Mouse (Mus musculus): ENCODE results near the gene Ttll3. TPM values are rescaled to one million over a fixed set of nuclear protein-coding genes. Genes with fewer than 3 reads are reported as not detected.
A peak's percentile ranks its signal among the peaks of the same experiment; 100 is the strongest.

Gene Ttll3
- 4.8 and 7.3 TPM in 2 replicates for polyA plus RNA-seq (2015; fragmentation: Nextera tagmentation; extraction: Ambion mirVana)

DNA sequence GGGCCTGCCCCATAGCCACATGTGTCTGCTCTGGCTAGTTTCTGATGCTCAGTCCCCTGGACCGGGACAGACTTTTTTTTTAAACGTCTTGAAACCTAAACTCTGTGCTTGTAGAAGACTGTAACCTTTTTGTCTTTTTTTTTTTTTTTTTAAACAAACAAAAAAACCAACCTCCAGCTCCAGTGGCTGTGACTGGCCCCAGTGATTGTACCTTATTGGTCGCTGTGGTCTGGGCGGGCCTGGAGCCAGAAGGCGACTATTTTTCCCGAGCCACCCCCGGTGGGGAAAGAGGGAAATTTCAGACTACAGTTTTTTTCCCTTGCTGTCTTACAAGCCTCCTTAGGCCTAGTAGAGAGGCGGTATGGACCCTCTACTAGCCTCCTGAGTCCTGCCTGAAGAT lies at the start of gene Ttll3:
TSS of gene Ttll3 (plus strand) at position 301 of the 400 bp plus-strand sequence.
- no peak for ATAC-seq (ENCODE audit: low read depth)
- H3K27me3 ChIP-seq (ENCODE audit: control insufficient read depth, insufficient read depth, low read depth, low read length) = no peaks in the 10 kb centered on the region
- no peak within 1 kb of the TSS for H3K4me3 ChIP-seq (ENCODE audit: low read length)
- H3K27ac ChIP-seq (ENCODE audit: low read length) = no peak within 1 kb of the TSS
- no peaks in the 10 kb centered on the region for H3K9me3 ChIP-seq (ENCODE audit: control insufficient read depth, low read length)
- no peak within 1 kb of the TSS for H3K4me2 ChIP-seq (ENCODE audit: low read depth, low read length)
- H3K4me1 ChIP-seq (replicated peaks; ENCODE audit: control insufficient read depth, insufficient read depth, low read length) = peaks cover 4% of the 10 kb centered on the region
- H3K36me3 ChIP-seq (ENCODE audit: control insufficient read depth, insufficient read depth, low read length) = peaks cover 44% of the 10 kb centered on the region
- H3K9ac ChIP-seq (ENCODE audit: low read length) = no peak within 1 kb of the TSS
- 64% methylated on average over 8 of the region's 8 CpGs for WGBS

DNA sequence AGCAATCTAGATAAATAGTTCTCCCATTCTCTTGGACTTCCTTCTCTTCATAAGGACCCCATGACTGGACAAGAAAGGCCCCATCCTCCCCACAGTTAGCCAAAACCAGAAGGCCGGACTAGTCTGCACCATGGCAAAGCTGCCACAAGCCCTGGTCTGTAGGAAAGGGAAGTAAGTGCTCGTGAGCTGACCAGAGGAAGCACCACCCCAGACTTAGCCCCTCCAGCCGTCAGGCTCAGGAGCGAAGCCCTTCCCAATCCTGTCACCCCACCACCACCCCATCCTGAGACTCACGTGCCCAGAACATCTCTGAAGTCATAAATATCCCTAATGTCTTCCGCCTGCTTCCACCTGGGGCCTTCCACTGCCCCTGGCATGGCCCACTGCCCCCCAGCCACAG lies 47.5 kb upstream of the Ttll3 start:
- Histone ChIP-seq H3K4me1 (replicated peaks; ENCODE audit: control insufficient read depth, insufficient read depth, low read length) (peaks cover 33% of the 10 kb centered on the region), H3K9me3 (ENCODE audit: control insufficient read depth, low read length) (no peaks in the 10 kb centered on the region), H3K27me3 (ENCODE audit: control insufficient read depth, insufficient read depth, low read depth, low read length) (no peaks in the 10 kb centered on the region), H3K27ac (ENCODE audit: low read length) (peak overlapping the region; percentile 32; the same call in 1 of the 2 replicates), H3K36me3 (ENCODE audit: control insufficient read depth, insufficient read depth, low read length) (peaks cover 8% of the 10 kb centered on the region; the same call in 1 of the 2 replicates), H3K9ac (ENCODE audit: low read length) (peak overlapping the region; percentile 46), H3K4me3 (ENCODE audit: low read length) (no peak overlapping the region), H3K4me2 (ENCODE audit: low read depth, low read length) (peak overlapping the region; percentile 85; the same call in 1 of the 2 replicates)
- WGBS = 79% methylated on average over 6 of the region's 6 CpGs
- no peak for ATAC-seq (ENCODE audit: low read depth)

DNA sequence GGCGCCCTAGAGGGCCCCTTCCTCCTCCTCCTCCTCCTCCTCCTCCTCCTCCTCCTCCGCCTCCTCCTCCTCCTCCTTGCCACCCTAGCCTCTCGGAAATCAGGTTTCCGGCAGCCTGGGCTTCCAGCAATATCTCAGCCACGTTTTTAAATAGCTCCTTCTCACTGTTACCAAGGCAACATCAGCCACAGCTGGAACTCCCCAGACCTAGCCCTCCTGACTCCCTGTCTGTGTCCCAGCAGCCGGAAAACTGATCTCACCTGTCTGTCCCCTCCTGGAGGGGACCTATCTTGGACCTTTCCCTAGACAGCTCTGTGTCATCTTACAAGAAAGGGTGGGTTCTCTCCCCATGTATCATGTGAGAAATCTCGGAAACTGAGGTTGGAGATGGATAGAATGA lies 46.8 kb upstream of the Ttll3 start:
- ATAC-seq (ENCODE audit: low read depth) = no peak
- peaks cover 8% of the 10 kb centered on the region; the same call in 1 of the 2 replicates for H3K36me3 ChIP-seq (ENCODE audit: control insufficient read depth, insufficient read depth, low read length)

DNA sequence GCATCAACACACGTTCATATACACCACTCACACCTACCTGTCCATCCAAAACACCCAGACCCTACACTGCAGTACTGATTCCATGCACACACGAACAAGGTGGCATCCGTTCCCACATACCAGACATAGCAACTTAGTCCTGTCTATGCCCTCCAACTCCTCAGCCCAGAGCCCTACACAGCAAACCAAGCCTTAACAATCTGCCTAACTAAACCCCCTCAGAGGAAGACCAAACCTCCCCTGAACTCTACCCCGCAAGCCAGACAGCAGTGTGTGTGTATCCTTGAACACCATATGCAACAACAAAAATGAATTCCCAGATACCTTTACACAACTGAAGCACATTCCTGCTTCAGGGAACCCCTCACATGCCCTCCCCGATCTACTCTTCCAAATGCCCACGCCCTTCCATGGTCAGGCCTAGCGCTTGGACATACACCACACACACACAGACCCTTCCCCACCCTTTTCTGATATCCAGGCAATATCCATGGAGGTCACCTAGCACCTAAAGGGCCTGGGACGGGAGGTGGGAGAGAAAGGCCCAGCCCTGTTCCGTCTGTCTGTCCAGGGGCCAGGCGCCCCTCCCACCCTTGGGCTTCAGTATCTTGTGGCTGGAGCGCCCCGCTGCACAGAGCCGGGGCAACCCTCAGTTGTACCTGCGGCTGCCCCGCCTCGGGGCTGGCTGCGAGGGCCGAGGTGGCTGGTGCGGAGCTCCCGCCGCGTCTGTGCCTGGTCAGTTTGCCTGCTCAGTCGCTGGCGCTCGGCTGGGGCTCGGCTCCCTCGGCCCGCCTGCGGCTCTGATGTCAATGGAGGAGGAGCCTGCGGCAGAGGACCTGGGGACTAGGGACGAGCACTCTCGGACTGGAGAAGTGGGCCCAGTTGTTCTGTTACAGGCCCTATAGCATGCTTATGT lies 45.6 kb upstream of the Ttll3 start, which contains the start of gene Camk1:
TSS of gene Camk1 (minus strand) at position 808 of the 916 bp plus-strand sequence.
- peak; percentile 94 for ATAC-seq (ENCODE audit: low read depth)
- Histone ChIP-seq H3K4me3 (ENCODE audit: low read length) (peak within 1 kb of the TSS; percentile 83), H3K9me3 (ENCODE audit: control insufficient read depth, low read length) (no peaks in the 10 kb centered on the region), H3K27me3 (ENCODE audit: control insufficient read depth, insufficient read depth, low read depth, low read length) (no peaks in the 10 kb centered on the region), H3K36me3 (ENCODE audit: control insufficient read depth, insufficient read depth, low read length) (peaks cover 2% of the 10 kb centered on the region; the same call in 1 of the 2 replicates), H3K27ac (ENCODE audit: low read length) (peak within 1 kb of the TSS; percentile 66), H3K9ac (ENCODE audit: low read length) (peak within 1 kb of the TSS; percentile 97), H3K4me1 (replicated peaks; ENCODE audit: control insufficient read depth, insufficient read depth, low read length) (peaks cover 27% of the 10 kb centered on the region), H3K4me2 (ENCODE audit: low read depth, low read length) (peak within 1 kb of the TSS; percentile 85)
- 9% methylated on average over 32 of the region's 32 CpGs for WGBS

More for the DNA sequence above, 46.8 kb upstream of the Ttll3 start:
- H3K4me3 ChIP-seq (ENCODE audit: low read length) = peak overlapping the region; percentile 83; the same call in 1 of the 2 replicates
- H3K9ac ChIP-seq (ENCODE audit: low read length) = no peak overlapping the region
- no peaks in the 10 kb centered on the region for H3K9me3 ChIP-seq (ENCODE audit: control insufficient read depth, low read length)
- peaks cover 29% of the 10 kb centered on the region for H3K4me1 ChIP-seq (replicated peaks; ENCODE audit: control insufficient read depth, insufficient read depth, low read length)
- peak overlapping the region; percentile 85 for H3K4me2 ChIP-seq (ENCODE audit: low read depth, low read length)
- WGBS = 17% methylated on average over 4 of the region's 7 CpGs
- no peak overlapping the region for H3K27ac ChIP-seq (ENCODE audit: low read length)
- no peaks in the 10 kb centered on the region for H3K27me3 ChIP-seq (ENCODE audit: control insufficient read depth, insufficient read depth, low read depth, low read length)

DNA sequence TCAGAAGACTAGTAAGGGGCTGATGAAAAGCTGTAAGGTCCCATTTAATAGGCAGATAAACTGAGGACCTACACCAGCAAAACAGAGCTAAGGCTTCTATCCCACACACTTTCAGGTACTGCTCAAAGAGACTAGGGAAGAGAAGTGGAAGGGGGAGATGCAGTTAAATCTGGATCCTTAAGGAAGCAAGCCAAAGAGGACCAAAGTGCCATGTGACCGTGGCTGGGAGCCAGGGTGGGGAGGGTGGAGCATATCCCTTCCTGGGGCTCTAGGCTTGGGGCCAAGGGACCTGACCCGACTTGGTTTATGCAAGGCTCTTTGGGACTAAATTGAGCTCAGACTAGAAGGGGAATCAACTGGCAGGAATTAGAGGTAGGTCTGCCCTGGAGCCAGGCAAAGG lies 44.7 kb upstream of the Ttll3 start:
- peak overlapping the region; percentile 66 for H3K27ac ChIP-seq (ENCODE audit: low read length)
- peak overlapping the region; percentile 97 for H3K9ac ChIP-seq (ENCODE audit: low read length)
- peaks cover 27% of the 10 kb centered on the region for H3K4me1 ChIP-seq (replicated peaks; ENCODE audit: control insufficient read depth, insufficient read depth, low read length)
- no peaks in the 10 kb centered on the region for H3K27me3 ChIP-seq (ENCODE audit: control insufficient read depth, insufficient read depth, low read depth, low read length)
- H3K4me2 ChIP-seq (ENCODE audit: low read depth, low read length) = peak overlapping the region; percentile 85
- peak; percentile 76 for ATAC-seq (ENCODE audit: low read depth)
- no peak overlapping the region for H3K4me3 ChIP-seq (ENCODE audit: low read length)
- H3K9me3 ChIP-seq (ENCODE audit: control insufficient read depth, low read length) = no peaks in the 10 kb centered on the region
- 12% methylated on average over 2 of the region's 2 CpGs for WGBS
- no peaks in the 10 kb centered on the region; the same call in 1 of the 2 replicates for H3K36me3 ChIP-seq (ENCODE audit: control insufficient read depth, insufficient read depth, low read length)

DNA sequence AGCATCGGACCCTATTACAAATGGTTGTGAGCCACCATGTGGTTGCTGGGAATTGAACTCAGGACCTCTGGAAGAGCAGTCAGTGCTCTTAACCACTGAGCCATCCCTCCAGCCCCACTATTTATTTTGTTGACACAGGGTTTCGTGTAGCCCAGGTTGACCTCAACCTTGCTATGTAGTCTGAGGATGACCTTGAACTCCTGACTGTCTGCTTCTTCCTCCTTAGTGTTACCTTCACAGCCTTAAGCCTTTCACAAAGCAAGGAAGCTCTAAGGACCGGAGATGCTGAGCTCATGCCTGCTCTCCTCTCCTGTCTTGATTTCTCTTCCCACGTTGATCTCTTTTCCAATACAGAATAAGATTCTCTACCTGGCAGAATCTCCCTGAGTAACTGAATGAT lies 42.2 kb upstream of the Ttll3 start:
- 65% methylated on average over 4 of the region's 4 CpGs for WGBS
- Histone ChIP-seq H3K36me3 (ENCODE audit: control insufficient read depth, insufficient read depth, low read length) (no peaks in the 10 kb centered on the region), H3K4me2 (ENCODE audit: low read depth, low read length) (no peak overlapping the region), H3K9me3 (ENCODE audit: control insufficient read depth, low read length) (no peaks in the 10 kb centered on the region), H3K9ac (ENCODE audit: low read length) (no peak overlapping the region), H3K27me3 (ENCODE audit: control insufficient read depth, insufficient read depth, low read depth, low read length) (no peaks in the 10 kb centered on the region), H3K27ac (ENCODE audit: low read length) (no peak overlapping the region), H3K4me1 (replicated peaks; ENCODE audit: control insufficient read depth, insufficient read depth, low read length) (peaks cover 24% of the 10 kb centered on the region), H3K4me3 (ENCODE audit: low read length) (no peak overlapping the region)
- no peak for ATAC-seq (ENCODE audit: low read depth)

DNA sequence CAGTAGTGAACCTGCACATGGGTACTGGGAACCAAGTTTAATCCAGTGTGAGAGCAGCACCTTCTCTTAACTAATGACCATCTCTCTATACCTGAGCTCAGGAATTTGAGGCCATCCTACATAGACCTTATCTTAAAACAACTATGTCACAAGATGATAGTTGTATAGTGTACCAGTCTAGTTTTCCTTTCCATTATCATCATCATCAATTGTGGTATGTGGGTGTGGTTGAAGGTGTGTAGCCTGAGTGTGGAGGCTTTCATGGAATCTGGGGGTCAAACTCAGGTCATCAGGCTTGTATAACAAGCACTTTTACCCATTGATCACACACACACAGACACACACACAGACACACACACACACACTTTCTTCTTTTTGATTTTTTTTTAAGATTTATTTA lies 38.5 kb upstream of the Ttll3 start:
- Histone ChIP-seq H3K4me1 (replicated peaks; ENCODE audit: control insufficient read depth, insufficient read depth, low read length) (no peaks in the 10 kb centered on the region), H3K4me3 (ENCODE audit: low read length) (no peak overlapping the region), H3K9me3 (ENCODE audit: control insufficient read depth, low read length) (no peaks in the 10 kb centered on the region), H3K36me3 (ENCODE audit: control insufficient read depth, insufficient read depth, low read length) (no peaks in the 10 kb centered on the region), H3K27ac (ENCODE audit: low read length) (no peak overlapping the region), H3K9ac (ENCODE audit: low read length) (no peak overlapping the region), H3K4me2 (ENCODE audit: low read depth, low read length) (no peak overlapping the region), H3K27me3 (ENCODE audit: control insufficient read depth, insufficient read depth, low read depth, low read length) (no peaks in the 10 kb centered on the region)
- ATAC-seq (ENCODE audit: low read depth) = no peak

DNA sequence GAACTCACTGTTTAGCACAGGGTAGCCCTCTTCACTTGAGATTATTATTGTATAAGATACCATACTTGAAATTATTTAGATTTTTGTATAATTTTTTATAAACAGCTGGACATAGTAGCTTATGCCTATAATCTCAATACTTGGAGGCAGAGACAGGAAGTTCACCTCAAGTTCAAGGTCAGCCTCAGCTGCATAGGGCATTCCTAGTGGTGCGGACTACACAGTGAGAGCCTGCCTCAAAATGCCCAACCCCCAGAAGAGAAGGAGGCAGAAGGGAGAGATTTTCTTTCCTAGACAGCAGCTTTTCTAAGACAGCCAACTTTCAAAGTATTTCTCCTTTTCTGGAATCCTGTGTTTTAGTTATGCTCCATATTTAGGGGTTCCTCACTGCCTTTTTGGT lies 37.9 kb upstream of the Ttll3 start:
- Histone ChIP-seq H3K4me1 (replicated peaks; ENCODE audit: control insufficient read depth, insufficient read depth, low read length) (no peaks in the 10 kb centered on the region), H3K9ac (ENCODE audit: low read length) (no peak overlapping the region), H3K4me2 (ENCODE audit: low read depth, low read length) (no peak overlapping the region), H3K9me3 (ENCODE audit: control insufficient read depth, low read length) (no peaks in the 10 kb centered on the region), H3K36me3 (ENCODE audit: control insufficient read depth, insufficient read depth, low read length) (no peaks in the 10 kb centered on the region), H3K27me3 (ENCODE audit: control insufficient read depth, insufficient read depth, low read depth, low read length) (no peaks in the 10 kb centered on the region), H3K27ac (ENCODE audit: low read length) (no peak overlapping the region), H3K4me3 (ENCODE audit: low read length) (no peak overlapping the region)
- WGBS = 68% methylated on average over 1 of the region's 1 CpGs
- ATAC-seq (ENCODE audit: low read depth) = no peak

DNA sequence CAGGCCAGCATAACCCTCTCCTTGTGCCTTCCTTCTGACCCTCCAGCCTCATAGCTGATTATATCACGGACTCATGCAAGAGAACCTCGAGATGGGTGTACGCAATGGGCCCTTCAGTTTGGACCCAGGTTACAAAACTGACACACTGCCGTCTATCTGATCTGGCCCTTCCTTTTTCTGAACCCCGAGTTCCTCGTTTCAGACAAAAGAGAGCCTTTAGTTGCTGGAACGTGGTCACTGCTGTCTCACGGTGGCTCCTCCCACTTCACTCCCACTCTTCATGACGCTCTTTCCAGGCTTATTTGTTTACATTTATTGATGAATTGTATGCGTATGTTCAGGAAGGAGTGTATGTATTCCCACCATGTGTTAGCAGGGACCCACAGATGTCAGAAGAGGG lies 37.4 kb upstream of the Ttll3 start:
- Histone ChIP-seq H3K27me3 (ENCODE audit: control insufficient read depth, insufficient read depth, low read depth, low read length) (no peaks in the 10 kb centered on the region), H3K4me3 (ENCODE audit: low read length) (no peak overlapping the region), H3K27ac (ENCODE audit: low read length) (no peak overlapping the region), H3K4me1 (replicated peaks; ENCODE audit: control insufficient read depth, insufficient read depth, low read length) (no peaks in the 10 kb centered on the region), H3K4me2 (ENCODE audit: low read depth, low read length) (no peak overlapping the region), H3K36me3 (ENCODE audit: control insufficient read depth, insufficient read depth, low read length) (no peaks in the 10 kb centered on the region), H3K9me3 (ENCODE audit: control insufficient read depth, low read length) (no peaks in the 10 kb centered on the region), H3K9ac (ENCODE audit: low read length) (no peak overlapping the region)
- ATAC-seq (ENCODE audit: low read depth) = no peak
- 46% methylated on average over 10 of the region's 10 CpGs for WGBS
